Mouse (Mus musculus) cerebellum, postnatal 4 days (tissue): ENCODE data around the gene Kti12.

Experiments used
- DNase-seq, 2 experiments: peaks; one replicate each; pipeline ENCODE4 v3.0.0; 2022; ENCODE audit warnings: low spot score in 2 of 2, mixed read lengths in 1 of 2

Kti12 gene

GRCm38 (mm10) chr4:108847715-108848504, at the start of gene Kti12:
Gene Kti12 (plus strand): TSS chr4:108847785.
- DNase-seq, result peak; percentile 49 to 76

- peak in 1 of 2 experiments; percentile 66 for DNase-seq
These were observed 49.3 kb upstream of the Kti12 start for GRCm38 (mm10) chr4:108798083-108798830.

GRCm38 (mm10) chr4:108803535-108803934, 44.0 kb upstream of the Kti12 start:
- no peak for DNase-seq

- no peak for DNase-seq
These were observed 36.4 kb upstream of the Kti12 start for GRCm38 (mm10) chr4:108811142-108811541.

- no peak for DNase-seq
These were observed 36.0 kb upstream of the Kti12 start for GRCm38 (mm10) chr4:108811550-108811949.

- DNase-seq, result no peak
These were observed 21.9 kb upstream of the Kti12 start for GRCm38 (mm10) chr4:108825677-108826076.

- no peak for DNase-seq
These were observed 21.5 kb upstream of the Kti12 start for GRCm38 (mm10) chr4:108826096-108826495.

GRCm38 (mm10) chr4:108826643-108827042, 20.9 kb upstream of the Kti12 start:
- DNase-seq, result no peak

GRCm38 (mm10) chr4:108830698-108831097, 16.9 kb upstream of the Kti12 start:
- DNase-seq, result no peak

- DNase-seq, result peak; percentile 80 to 91
These were observed 14.4 kb upstream of the Kti12 start, which contains the start of gene Btf3l4 for GRCm38 (mm10) chr4:108832916-108833827. Gene Btf3l4 (minus strand): TSS chr4:108833614.

- no peak for DNase-seq
These were observed 13.8 kb upstream of the Kti12 start for GRCm38 (mm10) chr4:108833828-108834114.

GRCm38 (mm10) chr4:108834115-108834970, 13.2 kb upstream of the Kti12 start, which contains the start of gene Txndc12:
Gene Txndc12 (plus strand): TSS chr4:108834601.
- peak; percentile 51 to 72 for DNase-seq

- DNase-seq, result peak in 1 of 2 experiments; percentile 13
These were observed 12.6 kb upstream of the Kti12 start for GRCm38 (mm10) chr4:108834971-108835311.

GRCm38 (mm10) chr4:108835496-108835895, 12.1 kb upstream of the Kti12 start:
- DNase-seq, result no peak

GRCm38 (mm10) chr4:108838031-108838430, 9.6 kb upstream of the Kti12 start:
- DNase-seq, result no peak

GRCm38 (mm10) chr4:108841920-108842578, 5.5 kb upstream of the Kti12 start:
- no peak for DNase-seq

- no peak for DNase-seq
These were observed 4.2 kb upstream of the Kti12 start for GRCm38 (mm10) chr4:108843336-108843735.

GRCm38 (mm10) chr4:108845824-108846569, 1.6 kb upstream of the Kti12 start:
- no peak for DNase-seq

GRCm38 (mm10) chr4:108848505-108848848, 892 bp downstream of the Kti12 start, which contains the start of gene A730015C16Rik:
Gene A730015C16Rik (minus strand): TSS chr4:108848619.
- DNase-seq, result no peak

GRCm38 (mm10) chr4:108866806-108867205, 19.2 kb downstream of the Kti12 start:
- no peak for DNase-seq
